Mouse (Mus musculus) ovary, adult 18-20 months (tissue): ENCODE data around the gene Ptprn.

Experiments
- DNase-seq: peaks from one replicate; pipeline ENCODE4 v3.0.0; 2022; ENCODE audit warnings: low spot score, mixed read lengths

The Ptprn gene

GRCm38 (mm10) chr1:75223532-75223931, 40.8 kb downstream of the Ptprn start:
- DNase-seq = no peak

DNA sequence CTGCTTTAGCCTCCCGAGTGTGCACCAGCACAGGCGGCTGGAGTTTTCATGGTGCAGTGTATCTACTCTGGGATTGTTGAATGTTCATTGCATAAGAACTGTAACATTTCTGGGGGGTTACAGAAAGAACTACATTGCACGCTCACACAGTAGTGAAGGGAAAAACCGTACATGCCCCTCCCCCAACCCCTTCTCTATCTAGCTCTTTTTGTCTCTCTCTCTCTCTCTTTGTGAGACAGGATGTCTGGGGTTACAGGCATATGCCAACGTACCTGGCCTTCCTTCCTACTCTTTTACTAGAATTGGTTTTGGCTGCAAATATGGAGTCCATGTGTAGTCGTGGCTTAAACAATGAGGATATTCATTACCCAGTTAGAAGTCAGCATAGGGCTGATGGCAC, 41.4 kb downstream of the Ptprn start:
- no peak for DNase-seq

DNA sequence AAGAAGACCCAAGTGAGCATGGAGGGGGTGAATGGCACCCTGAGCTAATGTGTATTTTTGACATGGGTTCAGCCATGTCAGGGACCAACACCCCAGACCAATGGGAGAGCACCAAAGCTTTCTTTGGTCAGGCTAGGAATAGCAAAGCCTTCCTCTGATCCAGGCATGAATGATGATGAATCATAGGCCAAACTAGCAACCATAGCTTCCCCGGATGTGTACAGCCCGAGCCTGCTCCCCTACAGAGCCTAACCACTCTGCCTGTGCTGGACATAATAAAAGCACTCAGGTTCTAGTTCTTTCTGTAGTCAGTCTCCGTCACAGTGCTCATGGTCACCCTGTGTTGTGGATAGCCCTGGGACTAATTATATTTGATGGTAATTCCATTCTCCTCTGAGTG, 42.8 kb downstream of the Ptprn start:
- DNase-seq = no peak

GRCm38 (mm10) chr1:75219531-75219930, 44.8 kb downstream of the Ptprn start, which contains the start of gene Tuba4a:
Gene Tuba4a (minus strand): TSS chr1:75219865.
- no peak for DNase-seq

- DNase-seq = peak; percentile 74
Observed at GRCm38 (mm10) chr1:75219078-75219477, 45.2 kb downstream of the Ptprn start.

DNA sequence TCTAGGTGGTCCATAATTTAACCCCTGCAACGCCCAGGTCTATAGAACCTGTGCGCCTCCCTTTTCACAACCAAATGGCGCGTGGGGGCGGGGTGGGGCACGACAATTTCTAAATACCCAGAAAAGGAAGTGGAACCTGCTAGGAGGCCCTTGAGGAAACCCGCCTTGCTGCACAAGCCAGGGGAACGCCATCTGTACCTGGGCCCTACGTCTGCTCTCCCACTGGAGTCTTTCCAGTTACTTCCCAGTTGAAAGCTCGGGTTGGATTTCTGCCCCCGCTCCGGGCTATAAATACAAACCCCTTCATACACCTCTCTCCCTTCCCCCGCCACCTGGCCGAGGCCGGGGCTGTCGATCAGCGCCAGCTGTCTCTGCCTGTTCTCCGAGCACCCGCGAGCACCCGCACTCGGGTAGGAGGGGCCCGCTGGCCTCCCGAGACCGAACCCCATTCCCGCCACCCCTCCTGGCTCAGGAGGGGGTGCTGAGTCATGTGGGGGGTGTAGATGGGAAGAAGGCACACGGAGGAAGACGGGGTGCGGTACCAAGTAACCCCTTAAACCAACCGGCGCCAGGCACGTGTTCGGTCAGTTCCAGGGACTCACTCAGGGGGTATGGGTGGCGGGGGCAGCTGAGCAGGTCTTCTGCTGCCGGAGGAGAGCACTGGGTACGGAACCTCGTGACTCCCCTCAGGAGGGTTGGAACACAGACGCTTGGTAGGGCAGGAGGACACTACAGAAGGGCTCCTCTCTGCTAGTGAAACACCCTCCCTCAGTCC, 45.9 kb downstream of the Ptprn start:
- no peak for DNase-seq

GRCm38 (mm10) chr1:75217893-75218226, 46.4 kb downstream of the Ptprn start:
- no peak for DNase-seq

DNA sequence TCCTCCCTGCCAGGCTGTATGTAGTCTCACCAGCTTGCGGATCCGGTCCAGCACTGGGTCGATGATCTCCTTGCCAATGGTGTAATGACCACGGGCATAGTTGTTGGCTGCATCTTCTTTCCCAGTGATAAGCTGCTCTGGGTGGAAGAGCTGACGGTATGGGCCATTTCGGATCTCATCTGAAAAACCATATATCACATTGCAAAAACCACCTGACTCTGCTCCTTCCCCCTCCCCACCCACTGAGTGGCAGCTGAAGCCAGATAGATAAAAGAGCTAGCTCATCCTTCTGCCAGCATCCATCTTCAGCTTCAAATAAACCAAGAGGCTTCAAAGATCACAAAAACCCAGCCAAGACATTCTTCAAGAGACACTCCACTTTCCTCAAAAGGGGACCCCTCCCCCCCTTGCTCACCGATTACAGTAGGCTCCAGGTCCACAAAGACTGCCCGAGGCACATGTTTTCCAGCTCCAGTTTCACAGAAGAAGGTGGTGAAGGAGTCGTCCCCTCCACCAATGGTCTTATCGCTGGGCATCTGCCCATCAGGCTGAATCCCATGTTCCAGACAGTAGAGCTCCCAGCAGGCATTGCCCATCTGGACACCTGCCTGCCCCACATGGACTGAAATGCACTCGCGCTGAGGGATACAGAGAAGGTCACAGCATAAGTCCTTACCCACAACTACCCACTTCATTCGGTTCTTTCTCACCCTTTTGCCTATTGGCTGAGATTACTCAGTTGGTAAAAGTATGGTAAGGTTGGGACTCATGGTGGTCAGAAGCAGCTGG, 47.3 kb downstream of the Ptprn start:
- DNase-seq = no peak

DNA sequence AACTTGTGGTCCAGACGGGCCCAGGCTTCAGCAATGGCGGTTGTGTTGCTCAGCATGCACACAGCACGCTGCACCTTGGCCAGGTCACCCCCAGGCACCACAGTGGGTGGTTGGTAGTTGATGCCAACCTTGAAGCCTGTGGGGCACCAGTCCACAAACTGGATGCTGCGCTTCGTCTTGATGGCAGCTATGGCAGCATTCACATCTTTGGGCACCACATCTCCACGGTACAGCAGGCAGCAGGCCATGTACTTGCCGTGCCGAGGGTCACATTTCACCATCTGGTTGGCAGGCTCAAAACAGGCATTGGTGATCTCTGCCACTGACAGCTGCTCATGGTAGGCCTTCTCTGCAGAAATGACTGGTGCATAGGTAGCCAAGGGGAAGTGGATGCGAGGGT, 48.5 kb downstream of the Ptprn start:
- DNase-seq = no peak

- DNase-seq = no peak
Observed at GRCm38 (mm10) chr1:75214886-75215285, 49.4 kb downstream of the Ptprn start.

DNA sequence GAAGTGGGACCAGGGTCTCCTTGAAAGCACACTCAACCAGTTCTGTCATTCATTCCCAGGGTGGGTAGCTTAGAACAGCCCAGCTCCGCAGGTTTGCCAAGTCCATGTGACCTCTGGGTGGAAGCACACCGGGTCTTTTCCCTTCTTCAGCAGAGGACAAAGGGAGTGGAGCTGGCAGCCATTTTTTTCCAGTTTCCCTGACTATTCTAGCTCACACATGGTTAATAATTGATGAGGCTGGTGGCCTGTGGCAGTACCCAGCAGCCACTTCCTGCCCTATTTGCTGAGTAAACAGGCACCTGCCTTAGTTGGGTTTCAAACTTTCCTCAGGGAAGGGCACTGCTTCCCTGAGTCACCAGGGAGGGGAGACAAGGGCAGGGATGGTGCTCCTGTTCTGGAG, 49.9 kb downstream of the Ptprn start:
- DNase-seq = no peak

DNA sequence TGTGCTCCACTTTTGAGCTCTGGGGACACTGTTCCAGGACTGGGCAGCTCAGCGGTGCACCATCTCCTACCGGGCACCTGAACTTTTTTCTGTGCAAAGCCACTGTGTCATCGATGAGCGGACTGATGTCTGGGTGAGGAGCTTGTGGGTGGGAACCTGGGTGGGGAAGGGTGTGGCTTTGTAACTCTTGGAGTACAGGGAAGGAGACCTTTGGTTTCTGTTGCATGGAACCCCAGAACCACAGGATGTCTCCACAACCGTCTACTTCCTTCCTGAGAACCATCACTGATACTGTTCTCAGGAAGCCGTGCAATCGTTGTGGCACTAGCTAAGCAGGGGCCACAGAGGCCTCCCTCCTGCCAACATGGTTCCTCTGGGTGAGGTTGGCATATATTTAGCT, 51.2 kb downstream of the Ptprn start:
- DNase-seq = no peak

GRCm38 (mm10) chr1:75212542-75212941, 51.8 kb downstream of the Ptprn start:
- no peak for DNase-seq

GRCm38 (mm10) chr1:75211141-75211708, 53.1 kb downstream of the Ptprn start:
- no peak for DNase-seq

GRCm38 (mm10) chr1:75210136-75211087, 53.9 kb downstream of the Ptprn start, which contains the start of the genes Glb1l and Stk16:
Gene Glb1l (minus strand): TSS chr1:75210813.
Gene Stk16 (plus strand): TSS chr1:75210838.
- peak; percentile 92 for DNase-seq

DNA sequence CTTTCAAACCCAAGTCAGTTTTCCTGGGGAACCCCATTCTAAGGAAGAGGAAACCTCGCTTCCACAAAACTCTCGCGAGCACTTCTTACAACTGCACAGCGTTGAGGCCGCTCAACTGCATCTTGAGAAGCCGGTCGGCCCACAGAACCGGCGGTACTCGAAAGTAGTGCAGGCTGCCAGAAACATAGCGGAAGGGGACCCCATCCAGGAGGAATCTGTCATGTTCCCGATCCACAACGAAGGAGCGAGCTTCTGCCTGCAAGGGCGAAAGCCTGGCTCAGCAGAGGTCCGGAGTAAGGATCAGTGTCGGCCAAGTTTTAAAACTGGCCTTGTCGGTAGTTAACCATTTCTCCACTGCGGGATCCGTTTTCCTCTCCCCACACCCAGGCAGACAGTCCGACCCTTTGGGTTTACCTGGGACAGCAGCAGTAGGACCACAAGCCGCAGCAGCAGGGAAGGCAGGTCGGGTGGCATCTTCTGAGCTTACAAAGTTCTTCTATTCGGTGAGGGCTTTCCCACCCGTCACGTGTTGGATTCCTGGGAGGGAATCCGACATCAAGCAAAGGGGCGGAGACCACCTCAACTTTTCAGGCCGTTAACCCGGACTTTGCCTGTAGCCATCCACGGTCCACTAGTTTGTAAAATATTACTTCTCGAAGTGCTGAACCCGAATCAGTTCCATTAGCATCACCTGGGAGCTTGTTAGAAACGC, 55.2 kb downstream of the Ptprn start:
- DNase-seq = no peak

GRCm38 (mm10) chr1:75201236-75201635, 63.1 kb downstream of the Ptprn start:
- no peak for DNase-seq
